Mouse (Mus musculus): ENCODE data around the gene Alx3. TPM values are rescaled to one million over a fixed set of nuclear protein-coding genes. Genes with fewer than 3 reads are reported as not detected.

Alx3 gene
- polyA plus RNA-seq, 1 experiment from 2014 or later: 0.26 TPM

DNA sequence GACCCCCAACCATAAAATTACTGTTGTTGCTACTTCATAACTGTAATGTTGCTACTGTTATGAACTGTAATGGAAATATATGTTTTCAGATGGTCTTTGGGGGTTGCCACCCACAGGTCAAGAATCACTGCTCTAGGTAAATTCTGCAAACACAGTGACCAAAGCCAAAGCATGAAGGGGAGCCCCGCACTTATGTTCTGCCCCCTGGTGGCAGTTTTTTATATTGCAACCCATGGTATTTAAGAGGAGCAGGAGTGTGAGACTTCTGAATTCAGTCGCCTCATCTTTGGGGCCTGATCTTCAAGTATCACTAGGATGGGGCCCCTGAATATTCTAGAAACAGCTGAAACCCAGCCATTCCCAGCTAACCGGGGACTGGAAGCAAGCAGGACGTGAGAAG lies 15.4 kb upstream of the Alx3 start:
- Histone ChIP-seq H3K36me3 (ENCODE audit: control insufficient read depth, insufficient read depth, low read length) (no peaks in the 10 kb centered on the region), H3K9ac (ENCODE audit: low read depth, low read length) (no peak overlapping the region), H3K9me3 (ENCODE audit: control insufficient read depth, low read length) (no peaks in the 10 kb centered on the region), H3K27me3 (ENCODE audit: control insufficient read depth, insufficient read depth, low read length) (peaks cover 56% of the 10 kb centered on the region), H3K4me3 (ENCODE audit: low read length) (no peak overlapping the region), H3K27ac (ENCODE audit: low read depth, low read length) (no peak overlapping the region), H3K4me1 (ENCODE audit: control insufficient read depth, insufficient read depth, low read length) (0 out of 2 replicates have a peak, but pooled peaks cover 5% of the 10 kb centered on the region), H3K4me2 (replicated peaks; ENCODE audit: low read depth, low read length) (no peak overlapping the region)
- WGBS: 7% methylated on average over 4 of the region's 4 CpGs
- ATAC-seq (ENCODE audit: low FRiP score, low TSS enrichment): no peak

- Histone ChIP-seq H3K4me3 (ENCODE audit: low read length) (no peak overlapping the region), H3K9me3 (ENCODE audit: control insufficient read depth, low read length) (no peaks in the 10 kb centered on the region), H3K27ac (ENCODE audit: low read depth, low read length) (no peak overlapping the region), H3K9ac (ENCODE audit: low read depth, low read length) (no peak overlapping the region), H3K4me1 (ENCODE audit: control insufficient read depth, insufficient read depth, low read length) (0 out of 2 replicates have a peak, but pooled peaks cover 5% of the 10 kb centered on the region), H3K36me3 (ENCODE audit: control insufficient read depth, insufficient read depth, low read length) (no peaks in the 10 kb centered on the region), H3K27me3 (ENCODE audit: control insufficient read depth, insufficient read depth, low read length) (peaks cover 75% of the 10 kb centered on the region), H3K4me2 (replicated peaks; ENCODE audit: low read depth, low read length) (no peak overlapping the region)
- ATAC-seq (ENCODE audit: low FRiP score, low TSS enrichment): no peak
- 3% methylated on average over 15 of the region's 15 CpGs for WGBS
Observed at GRCm38 (mm10) chr3:107581103-107582010, 13.5 kb upstream of the Alx3 start.

- WGBS: 2% methylated on average over 18 of the region's 18 CpGs
- peak overlapping the region; percentile 35 for H3K4me3 ChIP-seq (ENCODE audit: low read length)
- H3K27ac ChIP-seq (ENCODE audit: low read depth, low read length): no peak overlapping the region
- H3K9ac ChIP-seq (ENCODE audit: low read depth, low read length): no peak overlapping the region
- peaks cover 85% of the 10 kb centered on the region for H3K27me3 ChIP-seq (ENCODE audit: control insufficient read depth, insufficient read depth, low read length)
- 0 out of 2 replicates have a peak, but pooled peaks cover 5% of the 10 kb centered on the region for H3K4me1 ChIP-seq (ENCODE audit: control insufficient read depth, insufficient read depth, low read length)
- H3K9me3 ChIP-seq (ENCODE audit: control insufficient read depth, low read length): no peaks in the 10 kb centered on the region
- no peaks in the 10 kb centered on the region for H3K36me3 ChIP-seq (ENCODE audit: control insufficient read depth, insufficient read depth, low read length)
- peak overlapping the region; percentile 52 for H3K4me2 ChIP-seq (replicated peaks; ENCODE audit: low read depth, low read length)
- ATAC-seq (ENCODE audit: low FRiP score, low TSS enrichment): no peak
Observed at GRCm38 (mm10) chr3:107582130-107582874, 12.5 kb upstream of the Alx3 start.

- Histone ChIP-seq H3K9ac (ENCODE audit: low read depth, low read length) (no peak overlapping the region; the same call in 1 of the 2 replicates), H3K4me2 (replicated peaks; ENCODE audit: low read depth, low read length) (peak overlapping the region; percentile 52), H3K27ac (ENCODE audit: low read depth, low read length) (no peak overlapping the region), H3K4me3 (ENCODE audit: low read length) (peak overlapping the region; percentile 35), H3K9me3 (ENCODE audit: control insufficient read depth, low read length) (no peaks in the 10 kb centered on the region), H3K36me3 (ENCODE audit: control insufficient read depth, insufficient read depth, low read length) (no peaks in the 10 kb centered on the region), H3K27me3 (ENCODE audit: control insufficient read depth, insufficient read depth, low read length) (peaks cover 93% of the 10 kb centered on the region), H3K4me1 (ENCODE audit: control insufficient read depth, insufficient read depth, low read length) (0 out of 2 replicates have a peak, but pooled peaks cover 5% of the 10 kb centered on the region)
- WGBS: 1% methylated on average over 65 of the region's 65 CpGs
- no peak for ATAC-seq (ENCODE audit: low FRiP score, low TSS enrichment)
Observed at GRCm38 (mm10) chr3:107582875-107583767, 11.7 kb upstream of the Alx3 start.

GRCm38 (mm10) chr3:107583893-107584292 lies 10.9 kb upstream of the Alx3 start:
- H3K36me3 ChIP-seq (ENCODE audit: control insufficient read depth, insufficient read depth, low read length): no peaks in the 10 kb centered on the region
- WGBS: 11% methylated on average over 1 of the region's 1 CpGs

DNA sequence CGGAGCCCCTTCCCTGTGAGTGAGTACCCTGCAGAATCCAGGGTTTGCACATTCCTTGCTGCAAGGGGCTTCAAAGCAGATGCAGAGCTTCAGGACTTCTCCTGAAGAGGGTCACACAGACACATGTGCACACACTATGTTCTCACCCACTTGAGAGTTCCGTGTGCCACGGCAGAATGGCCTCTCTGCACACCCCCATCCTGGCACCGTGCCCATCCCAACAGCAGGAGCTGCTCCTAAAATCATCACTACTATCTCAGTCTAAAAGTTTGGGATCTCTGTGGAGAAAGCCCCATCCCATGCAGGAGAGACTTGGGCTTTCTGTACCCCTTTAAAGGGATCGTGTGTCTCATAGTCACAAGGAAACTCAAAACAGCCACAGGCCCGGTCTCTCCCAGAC lies 8.3 kb upstream of the Alx3 start:
- no peak overlapping the region for H3K4me2 ChIP-seq (replicated peaks; ENCODE audit: low read depth, low read length)
- H3K27ac ChIP-seq (ENCODE audit: low read depth, low read length): no peak overlapping the region
- no peaks in the 10 kb centered on the region for H3K36me3 ChIP-seq (ENCODE audit: control insufficient read depth, insufficient read depth, low read length)
- H3K9ac ChIP-seq (ENCODE audit: low read depth, low read length): no peak overlapping the region
- no peak for ATAC-seq (ENCODE audit: low FRiP score, low TSS enrichment)
- 67% methylated on average over 6 of the region's 6 CpGs for WGBS
- no peaks in the 10 kb centered on the region for H3K9me3 ChIP-seq (ENCODE audit: control insufficient read depth, low read length)
- peaks cover 92% of the 10 kb centered on the region for H3K27me3 ChIP-seq (ENCODE audit: control insufficient read depth, insufficient read depth, low read length)
- no peak overlapping the region for H3K4me3 ChIP-seq (ENCODE audit: low read length)
- H3K4me1 ChIP-seq (ENCODE audit: control insufficient read depth, insufficient read depth, low read length): 0 out of 2 replicates have a peak, but pooled peaks cover 5% of the 10 kb centered on the region

More at GRCm38 (mm10) chr3:107583893-107584292, 10.9 kb upstream of the Alx3 start:
- Histone ChIP-seq H3K4me1 (ENCODE audit: control insufficient read depth, insufficient read depth, low read length) (0 out of 2 replicates have a peak, but pooled peaks cover 5% of the 10 kb centered on the region), H3K27me3 (ENCODE audit: control insufficient read depth, insufficient read depth, low read length) (peaks cover 93% of the 10 kb centered on the region), H3K9ac (ENCODE audit: low read depth, low read length) (no peak overlapping the region), H3K4me3 (ENCODE audit: low read length) (no peak overlapping the region), H3K9me3 (ENCODE audit: control insufficient read depth, low read length) (no peaks in the 10 kb centered on the region), H3K4me2 (replicated peaks; ENCODE audit: low read depth, low read length) (no peak overlapping the region), H3K27ac (ENCODE audit: low read depth, low read length) (no peak overlapping the region)
- no peak for ATAC-seq (ENCODE audit: low FRiP score, low TSS enrichment)

- 73% methylated on average over 1 of the region's 1 CpGs for WGBS
- H3K27me3 ChIP-seq (ENCODE audit: control insufficient read depth, insufficient read depth, low read length): peaks cover 89% of the 10 kb centered on the region
Observed at GRCm38 (mm10) chr3:107591612-107592011, 3.2 kb upstream of the Alx3 start.

DNA sequence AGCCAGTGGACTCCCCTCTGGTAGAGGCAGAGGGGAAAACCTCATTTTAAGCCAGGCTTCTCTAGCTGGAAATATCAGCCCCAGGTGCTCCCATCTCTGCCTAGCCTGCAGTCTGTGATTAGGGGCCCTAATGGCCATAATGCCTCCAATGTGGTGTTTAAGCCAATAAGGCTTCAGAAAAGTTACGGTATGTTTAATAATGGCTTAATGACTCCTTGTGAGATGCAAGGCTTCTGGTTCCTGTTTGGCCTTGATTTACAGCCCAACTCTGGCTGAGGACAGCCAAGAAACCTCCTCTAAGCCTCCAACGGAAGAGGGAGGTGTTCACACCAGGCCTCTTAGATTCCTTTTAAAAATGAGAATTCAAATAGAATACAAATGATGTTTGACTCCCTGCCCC lies 1.2 kb upstream of the Alx3 start:
- no peak for ATAC-seq (ENCODE audit: low FRiP score, low TSS enrichment)
- H3K27me3 ChIP-seq (ENCODE audit: control insufficient read depth, insufficient read depth, low read length): peaks cover 84% of the 10 kb centered on the region
- peaks cover 12% of the 10 kb centered on the region; the same call in 1 of the 2 replicates for H3K4me1 ChIP-seq (ENCODE audit: control insufficient read depth, insufficient read depth, low read length)
- no peak overlapping the region for H3K9ac ChIP-seq (ENCODE audit: low read depth, low read length)
- no peak overlapping the region for H3K4me3 ChIP-seq (ENCODE audit: low read length)
- no peak overlapping the region for H3K4me2 ChIP-seq (replicated peaks; ENCODE audit: low read depth, low read length)
- no peaks in the 10 kb centered on the region for H3K9me3 ChIP-seq (ENCODE audit: control insufficient read depth, low read length)
- WGBS: 11% methylated on average over 2 of the region's 2 CpGs
- H3K27ac ChIP-seq (ENCODE audit: low read depth, low read length): no peak overlapping the region
- no peaks in the 10 kb centered on the region for H3K36me3 ChIP-seq (ENCODE audit: control insufficient read depth, insufficient read depth, low read length)

More at GRCm38 (mm10) chr3:107591612-107592011, 3.2 kb upstream of the Alx3 start:
- peaks cover 12% of the 10 kb centered on the region; the same call in 1 of the 2 replicates for H3K4me1 ChIP-seq (ENCODE audit: control insufficient read depth, insufficient read depth, low read length)
- ATAC-seq (ENCODE audit: low FRiP score, low TSS enrichment): no peak
- H3K4me2 ChIP-seq (replicated peaks; ENCODE audit: low read depth, low read length): no peak overlapping the region
- no peak overlapping the region for H3K9ac ChIP-seq (ENCODE audit: low read depth, low read length)
- no peak overlapping the region for H3K27ac ChIP-seq (ENCODE audit: low read depth, low read length)
- H3K9me3 ChIP-seq (ENCODE audit: control insufficient read depth, low read length): no peaks in the 10 kb centered on the region
- no peak overlapping the region for H3K4me3 ChIP-seq (ENCODE audit: low read length)
- no peaks in the 10 kb centered on the region for H3K36me3 ChIP-seq (ENCODE audit: control insufficient read depth, insufficient read depth, low read length)

Measured in kidney, embryonic 14.5 days (tissue).